Mouse (Mus musculus): ENCODE data around the gene Cox6a2. TPM values are rescaled to one million over a fixed set of nuclear protein-coding genes. Genes with fewer than 3 reads are reported as not detected.

Gene Cox6a2
- 0.24 and 0.26 TPM in 2 replicates for polyA plus RNA-seq (2012; rRNA removed)

- no peak for DNase-seq (ENCODE audit: low spot score)
Measured at GRCm38 (mm10) chr7:128206152-128206551, at the start of gene Cox6a2. TSS of gene Cox6a2 (minus strand) at chr7:128206387.

- no peak for DNase-seq (ENCODE audit: low spot score)
Measured at GRCm38 (mm10) chr7:128255757-128256156, 49.6 kb upstream of the Cox6a2 start.

DNA sequence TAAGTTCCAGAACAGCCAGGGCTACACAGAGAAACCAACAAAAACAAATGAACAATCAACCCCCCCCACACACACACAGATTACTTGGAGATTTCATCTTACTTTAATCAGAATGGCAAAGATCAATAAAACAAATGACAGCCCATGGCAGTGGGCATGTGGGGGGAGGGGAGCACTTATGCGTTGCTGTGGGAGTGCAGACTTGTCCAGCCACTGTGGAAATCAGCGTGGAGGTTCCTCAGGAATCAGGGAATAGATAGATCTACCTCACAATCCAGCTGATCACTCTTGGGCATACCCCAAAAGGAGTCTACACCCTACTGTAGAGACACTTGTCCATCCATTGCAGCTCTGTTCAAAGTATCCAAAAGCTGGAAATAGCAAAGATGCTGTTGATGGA, 48.8 kb upstream of the Cox6a2 start:
- no peak for DNase-seq (ENCODE audit: low spot score)

DNA sequence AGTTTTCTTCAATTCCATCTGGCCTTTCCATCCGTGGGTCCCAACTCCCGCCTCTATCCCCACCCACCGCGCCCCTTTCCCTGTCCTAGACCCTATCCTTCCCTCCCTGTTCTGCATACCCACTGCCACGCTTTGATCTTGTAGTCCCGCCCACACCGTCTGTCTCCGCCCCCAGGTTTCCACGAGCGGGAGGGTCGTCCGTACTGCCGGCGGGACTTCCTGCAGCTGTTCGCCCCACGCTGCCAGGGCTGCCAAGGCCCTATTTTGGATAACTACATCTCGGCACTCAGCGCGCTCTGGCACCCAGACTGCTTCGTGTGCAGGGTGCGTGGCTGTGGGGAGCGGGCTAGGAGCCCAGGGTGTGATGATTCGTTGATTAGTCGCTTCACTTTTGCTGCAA, 46.4 kb upstream of the Cox6a2 start:
- no peak for DNase-seq (ENCODE audit: low spot score)

- DNase-seq (ENCODE audit: low spot score) = no peak
Measured at GRCm38 (mm10) chr7:128251946-128252345, 45.8 kb upstream of the Cox6a2 start.

DNA sequence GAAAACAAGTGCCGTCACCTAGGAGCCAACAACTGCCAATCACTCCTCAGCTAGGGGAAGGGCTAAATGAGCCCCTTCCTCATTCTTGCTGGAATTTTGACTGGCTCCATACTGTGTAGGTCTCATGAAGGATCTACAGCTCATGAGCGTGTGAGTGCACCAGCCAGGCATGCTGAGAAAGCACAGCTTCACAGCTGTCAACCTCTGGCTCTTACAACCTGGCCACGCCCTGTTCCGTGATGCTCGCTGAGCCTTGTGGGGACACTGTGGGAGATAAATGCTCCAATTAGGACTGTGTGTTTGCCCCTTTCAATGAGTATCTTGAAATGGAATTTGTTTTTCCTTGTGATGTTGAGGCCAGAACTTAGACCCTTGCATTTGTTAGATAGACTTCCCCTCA, 43.8 kb upstream of the Cox6a2 start:
- DNase-seq (ENCODE audit: low spot score) = no peak

DNA sequence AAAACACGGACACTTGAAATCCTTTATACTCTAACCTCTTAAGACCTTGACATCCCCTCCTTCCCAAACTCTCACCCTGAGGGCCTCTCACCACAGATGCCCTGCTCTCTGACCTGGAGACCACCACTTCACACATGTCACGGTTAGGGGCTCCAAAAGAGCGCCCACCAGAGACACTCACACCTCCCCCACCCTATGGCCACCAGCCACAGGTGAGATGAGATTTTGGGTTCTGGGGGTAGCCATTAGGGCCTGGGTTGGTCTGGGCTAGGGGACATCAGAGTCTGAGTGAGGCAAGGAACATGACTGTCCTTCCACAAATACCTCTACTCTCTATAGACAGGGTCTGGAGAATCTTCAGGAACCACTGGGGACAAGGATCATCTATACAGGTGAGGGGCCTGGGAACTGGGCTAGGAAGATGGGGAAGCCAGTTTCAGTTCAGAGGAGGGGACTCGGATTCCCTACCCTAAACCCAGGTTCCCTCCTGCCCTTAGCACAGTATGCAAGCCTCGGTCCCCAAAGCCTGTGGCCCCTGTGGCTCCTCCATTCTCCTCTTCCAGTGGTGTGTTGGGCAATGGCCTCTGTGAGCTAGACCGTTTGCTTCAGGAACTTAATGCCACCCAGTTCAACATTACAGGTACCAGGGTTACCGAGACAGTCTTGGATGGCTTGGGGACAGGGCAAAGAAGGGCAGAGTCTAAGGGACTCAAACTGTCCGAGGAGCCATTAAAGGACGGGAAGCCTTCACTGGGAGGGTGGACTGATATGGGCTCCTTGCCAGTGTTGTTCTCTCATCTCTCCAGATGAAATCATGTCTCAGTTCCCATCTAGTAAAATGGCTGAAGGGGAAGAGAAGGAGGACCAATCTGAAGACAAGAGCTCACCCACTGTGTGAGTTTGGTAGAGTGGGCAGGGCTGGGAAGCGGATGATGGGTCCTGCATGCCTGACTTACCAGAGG, 42.2 kb upstream of the Cox6a2 start:
- no peak for DNase-seq (ENCODE audit: low spot score)

- DNase-seq (ENCODE audit: low spot score) = peak; percentile 57
Measured at GRCm38 (mm10) chr7:128247443-128247842, 41.3 kb upstream of the Cox6a2 start.

DNA sequence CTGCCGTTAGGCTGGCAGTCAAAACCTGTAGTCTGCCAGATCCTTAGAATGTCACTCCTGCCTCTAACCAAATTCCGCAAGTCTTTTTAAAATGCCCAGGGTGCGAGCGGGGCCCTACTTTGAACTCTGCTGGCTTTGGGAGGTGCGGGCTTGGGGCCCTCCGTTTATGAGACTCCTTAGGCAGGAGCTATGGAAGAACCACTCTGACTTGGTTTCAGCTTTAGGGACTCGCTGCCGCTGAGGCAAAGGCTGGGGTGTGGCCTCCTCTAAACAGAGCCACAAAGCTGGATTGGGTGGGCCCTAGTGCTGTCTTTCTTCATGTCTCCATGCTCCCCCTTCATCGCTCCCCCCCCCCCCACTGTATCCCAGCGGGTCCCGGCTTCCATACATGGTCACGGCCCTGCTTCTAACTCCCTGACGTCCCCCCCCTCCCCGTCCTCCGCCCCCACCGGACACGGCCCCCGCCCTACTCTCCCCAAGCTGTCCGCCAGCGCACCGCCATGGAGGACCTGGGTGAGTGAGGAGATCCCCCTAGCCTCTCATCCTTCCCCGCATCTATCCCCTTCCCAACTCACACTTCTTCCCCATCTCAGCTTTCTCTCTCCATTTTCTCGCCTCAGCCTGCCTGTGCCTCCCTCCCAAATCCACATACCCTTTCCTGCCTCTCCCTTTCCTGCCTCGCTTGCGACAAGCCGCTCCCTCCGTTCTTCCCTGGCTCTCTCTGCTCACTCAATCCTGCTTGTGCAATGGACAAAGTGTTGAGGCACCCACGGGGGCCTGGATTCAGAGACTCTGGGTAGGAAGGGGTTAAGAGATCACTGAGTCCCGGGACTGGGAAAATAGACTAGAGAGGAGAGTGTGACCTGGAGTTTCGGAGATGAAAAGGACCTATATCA, 40.6 kb upstream of the Cox6a2 start, which contains the start of gene Tgfb1i1:
TSS of gene Tgfb1i1 (plus strand) at position 317 of the 896 bp plus-strand sequence.
- DNase-seq (ENCODE audit: low spot score) = peak; percentile 45

- no peak for DNase-seq (ENCODE audit: low spot score)
Measured at GRCm38 (mm10) chr7:128245547-128245946, 39.4 kb upstream of the Cox6a2 start.

GRCm38 (mm10) chr7:128244410-128245025, 38.3 kb upstream of the Cox6a2 start:
- no peak for DNase-seq (ENCODE audit: low spot score)

DNA sequence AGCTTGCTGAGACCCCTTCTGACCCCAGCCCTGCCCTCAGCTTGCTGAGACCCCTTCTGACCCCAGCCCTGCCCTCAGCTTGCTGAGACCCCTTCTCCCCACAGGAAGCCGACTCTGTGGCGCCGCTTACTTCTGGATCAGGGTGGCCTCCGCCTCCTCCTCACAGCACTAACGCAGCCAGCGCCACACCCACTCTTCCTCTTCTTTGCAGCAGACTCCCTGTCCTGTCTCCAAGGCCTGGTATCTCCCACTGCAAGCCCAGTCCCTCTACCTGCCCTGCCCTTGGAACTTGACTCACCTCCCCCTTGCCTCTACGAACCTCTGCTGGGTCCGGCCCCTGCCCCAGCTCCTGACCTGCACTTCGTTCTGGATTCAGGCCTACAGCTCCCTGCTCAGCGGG, 37.7 kb upstream of the Cox6a2 start:
- no peak for DNase-seq (ENCODE audit: low spot score)

GRCm38 (mm10) chr7:128242331-128242730, 36.1 kb upstream of the Cox6a2 start:
- no peak for DNase-seq (ENCODE audit: low spot score)

DNA sequence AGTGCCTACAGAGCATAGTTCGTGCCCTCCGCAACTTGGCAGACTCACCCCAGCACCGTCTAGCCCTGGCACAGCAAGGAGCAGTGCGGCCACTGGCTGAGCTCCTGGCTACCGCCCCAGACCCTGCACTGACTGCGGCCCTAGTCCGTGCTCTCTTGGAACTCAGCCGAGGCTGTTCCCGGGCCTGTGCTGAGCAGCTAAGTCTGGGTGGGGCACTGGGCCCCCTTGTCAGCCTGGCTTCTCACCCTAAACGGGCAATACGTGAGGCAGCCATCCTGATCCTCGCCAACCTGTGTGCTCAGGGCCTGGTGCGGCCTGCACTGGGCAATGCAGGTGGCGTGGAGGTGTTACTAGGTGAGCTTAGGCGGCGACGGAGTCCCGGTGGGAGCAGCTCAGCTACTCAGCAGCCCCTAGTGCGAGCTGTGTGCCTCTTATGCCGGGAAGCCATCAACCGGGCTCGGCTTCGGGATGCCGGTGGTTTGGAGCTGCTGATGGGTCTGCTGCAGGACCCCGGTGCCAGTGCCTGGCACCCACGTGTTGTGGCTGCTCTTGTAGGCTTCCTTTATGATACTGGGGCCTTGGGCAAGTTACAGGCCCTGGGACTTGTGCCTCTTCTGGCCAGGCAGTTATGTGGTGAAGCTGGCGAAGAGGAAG, 34.1 kb upstream of the Cox6a2 start:
- no peak for DNase-seq (ENCODE audit: low spot score)

DNA sequence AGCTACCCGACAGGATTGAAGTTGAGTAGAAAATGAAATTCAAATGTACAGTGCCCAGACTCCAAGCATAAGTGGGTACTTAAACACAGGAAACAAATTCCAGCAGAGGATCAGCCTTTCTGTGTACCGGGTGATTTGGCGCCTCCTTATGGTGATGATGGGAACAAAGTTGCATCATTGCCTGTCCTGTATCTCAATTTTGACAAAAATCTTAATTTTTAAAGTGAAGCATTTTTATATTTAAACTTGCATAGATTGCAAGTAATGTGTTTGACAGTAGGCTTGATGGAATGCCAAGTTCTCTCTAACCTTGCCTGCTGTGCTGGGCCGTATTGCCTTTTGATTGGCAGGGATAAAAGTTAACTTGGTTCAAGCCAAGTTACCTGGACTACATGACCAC, 32.8 kb upstream of the Cox6a2 start:
- no peak for DNase-seq (ENCODE audit: low spot score)

- peak; percentile 97 for DNase-seq (ENCODE audit: low spot score)
Measured at GRCm38 (mm10) chr7:128237927-128238778, 32.0 kb upstream of the Cox6a2 start, which contains the start of gene 9130023H24Rik. TSS of gene 9130023H24Rik (minus strand) at chr7:128238031.

- DNase-seq (ENCODE audit: low spot score) = no peak
Measured at GRCm38 (mm10) chr7:128237593-128237926, 31.4 kb upstream of the Cox6a2 start.

DNA sequence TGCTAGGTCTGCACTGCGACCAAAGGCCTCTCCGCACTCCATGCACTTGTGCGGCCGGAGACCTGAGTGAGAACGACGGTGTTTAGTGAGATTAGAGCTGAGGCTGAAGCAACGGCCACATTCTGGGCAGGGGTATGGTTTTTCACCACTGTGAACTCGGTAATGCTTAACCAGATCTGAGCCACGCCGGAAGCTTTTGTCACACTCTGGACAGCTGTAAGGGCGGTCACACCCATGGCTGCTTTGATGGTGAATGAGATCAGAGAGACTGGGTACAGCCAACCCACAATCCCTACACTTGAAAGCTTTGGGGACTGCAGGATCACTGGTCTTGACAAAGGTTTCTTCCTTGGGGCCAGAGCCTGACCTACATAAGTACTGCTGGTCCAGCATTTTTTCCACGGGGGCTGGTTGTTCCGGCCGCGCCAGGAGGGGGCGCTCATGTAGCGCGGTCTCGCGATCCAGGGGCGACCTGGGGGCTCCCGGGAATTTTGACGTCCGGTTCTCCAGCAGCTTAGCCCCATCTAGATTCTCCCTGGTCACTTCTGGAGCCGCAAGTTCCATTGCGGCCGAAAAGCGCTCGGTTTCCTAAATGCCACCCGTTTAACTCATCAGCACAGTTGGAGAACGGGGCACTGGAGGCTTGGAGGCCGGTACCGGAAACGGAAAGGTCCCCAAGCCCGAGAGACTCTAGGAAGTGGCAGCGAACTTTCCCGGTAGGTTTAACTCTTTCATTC, 30.8 kb upstream of the Cox6a2 start, which contains the start of gene Armc5:
TSS of gene Armc5 (plus strand) at position 487 of the 737 bp plus-strand sequence.
- DNase-seq (ENCODE audit: low spot score) = peak; percentile 90

DNA sequence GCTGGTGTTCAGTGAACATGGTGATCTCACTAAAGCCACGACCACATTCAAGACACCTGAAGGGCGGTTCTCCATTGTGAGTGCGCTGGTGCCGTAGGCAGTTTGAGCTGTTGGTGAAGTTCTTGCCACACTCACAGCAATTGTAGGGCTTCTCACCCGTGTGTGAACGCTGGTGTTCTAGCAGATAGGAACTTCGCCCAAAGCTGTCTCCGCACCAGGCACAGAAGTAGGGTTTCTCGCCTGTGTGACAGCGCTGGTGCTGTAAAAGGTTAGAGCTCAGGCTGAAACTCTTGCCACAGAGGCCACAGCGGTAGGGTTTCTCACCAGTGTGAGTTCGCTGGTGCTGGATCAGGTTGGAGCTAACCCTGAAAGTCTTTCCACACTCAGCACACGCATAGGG, 30.2 kb upstream of the Cox6a2 start:
- DNase-seq (ENCODE audit: low spot score) = no peak

DNA sequence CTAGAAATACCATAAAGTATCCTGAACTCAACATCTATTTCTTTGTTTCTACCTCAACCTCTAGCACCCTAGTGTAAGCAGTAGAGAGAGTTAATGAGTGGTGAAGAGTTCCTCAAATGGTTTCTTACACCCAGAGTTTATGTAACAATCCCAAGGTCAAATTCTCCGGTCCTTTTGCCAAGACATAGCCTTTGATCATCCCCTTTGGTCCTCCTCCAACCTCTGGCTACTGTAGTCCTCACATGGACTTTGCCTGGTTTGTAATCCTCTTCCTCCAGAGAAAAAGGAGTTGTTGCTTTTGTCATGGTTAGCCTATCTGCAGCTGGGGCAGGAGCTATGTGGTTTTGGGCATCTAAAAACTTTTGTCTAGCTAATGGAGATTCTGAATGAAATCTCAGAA, 29.3 kb upstream of the Cox6a2 start:
- DNase-seq (ENCODE audit: low spot score) = no peak
